Mouse (Mus musculus) CD4-positive helper T cell, adult 2 months (primary cell): ENCODE results near the gene Ifna11.
"Not testable (repeated sequence)": the region's sequence is repeated elsewhere in the genome, so short reads cannot be mapped to it uniquely, and the experiment has no call there.

ENCODE experiments used
- DNase-seq: peaks from one replicate; pipeline ENCODE4 v3.0.0-alpha.2; 2012; ENCODE audit warnings: low read depth, missing footprints, low spot score

Gene Ifna11

DNA sequence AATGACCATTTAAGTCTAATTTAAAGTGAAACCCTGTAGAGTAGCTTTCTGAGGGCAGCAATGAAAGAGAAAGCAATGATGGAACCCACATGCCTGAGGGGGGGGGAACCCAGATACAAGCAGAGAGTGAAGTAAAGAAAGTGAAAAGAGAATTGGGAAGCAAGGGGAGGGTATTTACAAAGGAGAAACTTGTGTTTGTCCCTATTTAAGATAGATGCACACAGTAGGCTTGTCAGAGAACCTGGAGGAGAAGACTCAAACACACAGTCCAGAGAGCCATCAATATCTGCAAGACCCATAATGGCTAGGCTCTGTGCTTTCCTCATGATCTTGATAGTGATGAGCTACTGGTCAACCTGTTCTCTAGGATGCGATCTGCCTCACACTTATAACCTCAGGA is at the start of gene Ifna11:
Gene Ifna11, plus strand, starts transcription at position 301 of the 400 bp plus-strand sequence.
- no peak for DNase-seq

DNA sequence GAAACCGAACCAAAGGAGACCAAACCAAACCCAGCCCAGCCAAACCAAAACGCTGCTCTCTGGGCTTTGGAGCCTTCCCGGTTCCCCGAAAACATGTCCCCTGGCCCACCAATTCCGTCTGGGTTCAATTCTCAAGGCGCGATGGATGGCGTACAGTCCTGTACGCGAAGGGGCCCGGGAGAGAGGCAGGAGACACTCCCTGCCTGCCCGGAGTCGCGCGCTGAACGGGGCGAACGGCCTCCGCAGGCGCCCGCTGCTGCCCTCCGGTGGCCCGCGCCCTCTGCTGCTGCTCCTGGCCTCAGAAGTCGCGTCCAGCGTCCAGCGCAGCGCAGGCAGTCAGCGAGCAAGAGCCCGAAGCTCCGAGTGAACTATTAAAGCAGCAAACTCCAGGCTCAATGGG is 46.2 kb upstream of the Ifna11 start, which contains the start of gene Gm13290:
Gene Gm13290, plus strand, starts transcription at position 301 of the 400 bp plus-strand sequence.
- DNase-seq: not testable (repeated sequence)

DNA sequence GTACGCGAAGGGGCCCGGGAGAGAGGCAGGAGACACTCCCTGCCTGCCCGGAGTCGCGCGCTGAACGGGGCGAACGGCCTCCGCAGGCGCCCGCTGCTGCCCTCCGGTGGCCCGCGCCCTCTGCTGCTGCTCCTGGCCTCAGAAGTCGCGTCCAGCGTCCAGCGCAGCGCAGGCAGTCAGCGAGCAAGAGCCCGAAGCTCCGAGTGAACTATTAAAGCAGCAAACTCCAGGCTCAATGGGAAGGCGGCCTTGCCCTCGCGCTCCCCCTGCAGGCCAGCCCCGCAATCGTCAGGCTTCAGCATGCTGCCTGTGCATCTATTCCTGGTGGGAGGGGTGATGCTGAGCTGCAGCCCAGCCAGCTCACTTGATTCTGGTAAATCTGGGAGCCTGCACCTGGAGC is 43.1 kb upstream of the Ifna11 start, which contains the start of gene Gm13289:
Gene Gm13289, plus strand, starts transcription at position 301 of the 400 bp plus-strand sequence.
- not testable (repeated sequence) for DNase-seq

DNA sequence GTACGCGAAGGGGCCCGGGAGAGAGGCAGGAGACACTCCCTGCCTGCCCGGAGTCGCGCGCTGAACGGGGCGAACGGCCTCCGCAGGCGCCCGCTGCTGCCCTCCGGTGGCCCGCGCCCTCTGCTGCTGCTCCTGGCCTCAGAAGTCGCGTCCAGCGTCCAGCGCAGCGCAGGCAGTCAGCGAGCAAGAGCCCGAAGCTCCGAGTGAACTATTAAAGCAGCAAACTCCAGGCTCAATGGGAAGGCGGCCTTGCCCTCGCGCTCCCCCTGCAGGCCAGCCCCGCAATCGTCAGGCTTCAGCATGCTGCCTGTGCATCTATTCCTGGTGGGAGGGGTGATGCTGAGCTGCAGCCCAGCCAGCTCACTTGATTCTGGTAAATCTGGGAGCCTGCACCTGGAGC is 40.2 kb upstream of the Ifna11 start, which contains the start of gene Gm13272:
Gene Gm13272, plus strand, starts transcription at position 301 of the 400 bp plus-strand sequence.
- not testable (repeated sequence) for DNase-seq

DNA sequence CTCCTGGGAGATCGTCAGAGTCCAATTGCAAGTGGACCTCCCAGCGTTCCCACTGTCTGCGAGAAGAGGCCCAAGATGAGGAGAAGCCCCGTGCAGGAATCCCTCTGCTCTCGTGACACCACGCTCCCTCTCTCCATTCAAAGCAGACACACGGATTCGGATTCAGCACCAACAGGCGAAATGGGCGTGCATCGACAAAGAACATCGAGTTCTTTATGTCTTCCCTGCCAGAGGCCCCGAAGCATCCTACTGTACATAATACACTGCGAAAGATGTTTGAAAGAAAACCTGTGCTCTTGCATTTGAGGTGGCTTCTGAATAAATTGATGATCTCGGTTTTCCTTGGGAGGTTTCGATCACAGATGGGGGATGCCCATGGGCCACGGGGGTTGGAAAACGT is 39.4 kb upstream of the Ifna11 start:
- DNase-seq: not testable (repeated sequence)

DNA sequence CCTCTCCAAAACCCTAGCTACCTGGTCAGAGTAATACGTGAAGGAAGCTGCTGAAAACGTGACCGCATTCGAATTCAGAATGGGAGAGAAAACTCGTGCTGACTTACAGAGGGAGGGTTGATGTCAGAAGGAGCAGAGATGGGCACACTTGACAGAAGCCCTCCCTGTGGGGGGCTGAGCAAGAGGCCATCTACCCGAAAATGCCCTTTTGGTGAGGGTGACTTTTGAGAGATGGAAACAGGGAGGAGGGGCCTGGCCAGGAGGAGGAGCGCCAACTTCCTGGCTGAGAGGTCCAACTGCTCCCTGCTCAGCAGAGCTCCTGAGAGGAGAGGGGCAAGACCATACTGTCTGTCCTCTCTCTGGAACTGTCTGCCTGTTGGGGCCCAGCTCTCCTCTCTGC is 37.9 kb upstream of the Ifna11 start, which contains the start of gene Ifnz:
Gene Ifnz, plus strand, starts transcription at position 301 of the 400 bp plus-strand sequence.
- DNase-seq: not testable (repeated sequence)

DNA sequence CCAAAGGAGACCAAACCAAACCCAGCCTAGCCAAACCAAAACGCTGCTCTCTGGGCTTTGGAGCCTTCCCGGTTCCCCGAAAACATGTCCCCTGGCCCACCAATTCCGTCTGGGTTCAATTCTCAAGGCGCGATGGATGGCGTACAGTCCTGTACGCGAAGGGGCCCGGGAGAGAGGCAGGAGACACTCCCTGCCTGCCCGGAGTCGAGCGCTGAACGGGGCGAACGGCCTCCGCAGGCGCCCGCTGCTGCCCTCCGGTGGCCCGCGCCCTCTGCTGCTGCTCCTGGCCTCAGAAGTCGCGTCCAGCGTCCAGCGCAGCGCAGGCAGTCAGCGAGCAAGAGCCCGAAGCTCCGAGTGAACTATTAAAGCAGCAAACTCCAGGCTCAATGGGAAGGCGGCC is 37.4 kb upstream of the Ifna11 start:
- not testable (repeated sequence) for DNase-seq

DNA sequence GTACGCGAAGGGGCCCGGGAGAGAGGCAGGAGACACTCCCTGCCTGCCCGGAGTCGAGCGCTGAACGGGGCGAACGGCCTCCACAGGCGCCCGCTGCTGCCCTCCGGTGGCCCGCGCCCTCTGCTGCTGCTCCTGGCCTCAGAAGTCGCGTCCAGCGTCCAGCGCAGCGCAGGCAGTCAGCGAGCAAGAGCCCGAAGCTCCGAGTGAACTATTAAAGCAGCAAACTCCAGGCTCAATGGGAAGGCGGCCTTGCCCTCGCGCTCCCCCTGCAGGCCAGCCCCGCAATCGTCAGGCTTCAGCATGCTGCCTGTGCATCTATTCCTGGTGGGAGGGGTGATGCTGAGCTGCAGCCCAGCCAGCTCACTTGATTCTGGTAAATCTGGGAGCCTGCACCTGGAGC is 34.4 kb upstream of the Ifna11 start, which contains the start of gene Gm13276:
Gene Gm13276, plus strand, starts transcription at position 301 of the 400 bp plus-strand sequence.
- not testable (repeated sequence) for DNase-seq

DNA sequence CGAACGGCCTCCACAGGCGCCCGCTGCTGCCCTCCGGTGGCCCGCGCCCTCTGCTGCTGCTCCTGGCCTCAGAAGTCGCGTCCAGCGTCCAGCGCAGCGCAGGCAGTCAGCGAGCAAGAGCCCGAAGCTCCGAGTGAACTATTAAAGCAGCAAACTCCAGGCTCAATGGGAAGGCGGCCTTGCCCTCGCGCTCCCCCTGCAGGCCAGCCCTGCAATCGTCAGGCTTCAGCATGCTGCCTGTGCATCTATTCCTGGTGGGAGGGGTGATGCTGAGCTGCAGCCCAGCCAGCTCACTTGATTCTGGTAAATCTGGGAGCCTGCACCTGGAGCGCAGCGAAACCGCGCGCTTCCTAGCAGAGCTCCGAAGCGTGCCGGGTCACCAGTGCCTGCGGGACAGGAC is 31.4 kb upstream of the Ifna11 start, which contains the start of gene Gm13277:
Gene Gm13277, plus strand, starts transcription at position 231 of the 400 bp plus-strand sequence.
- DNase-seq: not testable (repeated sequence)

DNA sequence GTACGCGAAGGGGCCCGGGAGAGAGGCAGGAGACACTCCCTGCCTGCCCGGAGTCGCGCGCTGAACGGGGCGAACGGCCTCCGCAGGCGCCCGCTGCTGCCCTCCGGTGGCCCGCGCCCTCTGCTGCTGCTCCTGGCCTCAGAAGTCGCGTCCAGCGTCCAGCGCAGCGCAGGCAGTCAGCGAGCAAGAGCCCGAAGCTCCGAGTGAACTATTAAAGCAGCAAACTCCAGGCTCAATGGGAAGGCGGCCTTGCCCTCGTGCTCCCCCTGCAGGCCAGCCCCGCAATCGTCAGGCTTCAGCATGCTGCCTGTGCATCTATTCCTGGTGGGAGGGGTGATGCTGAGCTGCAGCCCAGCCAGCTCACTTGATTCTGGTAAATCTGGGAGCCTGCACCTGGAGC is 28.5 kb upstream of the Ifna11 start, which contains the start of gene Gm13278:
Gene Gm13278, plus strand, starts transcription at position 301 of the 400 bp plus-strand sequence.
- DNase-seq: not testable (repeated sequence)

DNA sequence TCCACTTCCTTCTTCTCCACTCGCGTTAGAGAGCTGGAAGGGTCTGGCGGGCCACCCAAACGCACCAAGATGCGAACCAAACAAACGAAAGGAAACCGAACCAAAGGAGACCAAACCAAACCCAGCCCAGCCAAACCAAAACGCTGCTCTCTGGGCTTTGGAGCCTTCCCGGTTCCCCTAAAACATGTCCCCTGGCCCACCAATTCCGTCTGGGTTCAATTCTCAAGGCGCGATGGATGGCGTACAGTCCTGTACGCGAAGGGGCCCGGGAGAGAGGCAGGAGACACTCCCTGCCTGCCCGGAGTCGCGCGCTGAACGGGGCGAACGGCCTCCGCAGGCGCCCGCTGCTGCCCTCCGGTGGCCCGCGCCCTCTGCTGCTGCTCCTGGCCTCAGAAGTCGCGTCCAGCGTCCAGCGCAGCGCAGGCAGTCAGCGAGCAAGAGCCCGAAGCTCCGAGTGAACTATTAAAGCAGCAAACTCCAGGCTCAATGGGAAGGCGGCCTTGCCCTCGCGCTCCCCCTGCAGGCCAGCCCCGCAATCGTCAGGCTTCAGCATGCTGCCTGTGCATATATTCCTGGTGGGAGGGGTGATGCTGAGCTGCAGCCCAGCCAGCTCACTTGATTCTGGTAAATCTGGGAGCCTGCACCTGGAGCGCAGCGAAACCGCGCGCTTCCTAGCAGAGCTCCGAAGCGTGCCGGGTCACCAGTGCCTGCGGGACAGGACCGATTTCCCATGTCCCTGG is 25.7 kb upstream of the Ifna11 start, which contains the start of gene Gm13275:
Gene Gm13275, plus strand, starts transcription at position 552 of the 740 bp plus-strand sequence.
- not testable (repeated sequence) for DNase-seq

DNA sequence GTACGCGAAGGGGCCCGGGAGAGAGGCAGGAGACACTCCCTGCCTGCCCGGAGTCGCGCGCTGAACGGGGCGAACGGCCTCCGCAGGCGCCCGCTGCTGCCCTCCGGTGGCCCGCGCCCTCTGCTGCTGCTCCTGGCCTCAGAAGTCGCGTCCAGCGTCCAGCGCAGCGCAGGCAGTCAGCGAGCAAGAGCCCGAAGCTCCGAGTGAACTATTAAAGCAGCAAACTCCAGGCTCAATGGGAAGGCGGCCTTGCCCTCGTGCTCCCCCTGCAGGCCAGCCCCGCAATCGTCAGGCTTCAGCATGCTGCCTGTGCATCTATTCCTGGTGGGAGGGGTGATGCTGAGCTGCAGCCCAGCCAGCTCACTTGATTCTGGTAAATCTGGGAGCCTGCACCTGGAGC is 22.7 kb upstream of the Ifna11 start, which contains the start of gene Gm13279:
Gene Gm13279, plus strand, starts transcription at position 301 of the 400 bp plus-strand sequence.
- DNase-seq: not testable (repeated sequence)

DNA sequence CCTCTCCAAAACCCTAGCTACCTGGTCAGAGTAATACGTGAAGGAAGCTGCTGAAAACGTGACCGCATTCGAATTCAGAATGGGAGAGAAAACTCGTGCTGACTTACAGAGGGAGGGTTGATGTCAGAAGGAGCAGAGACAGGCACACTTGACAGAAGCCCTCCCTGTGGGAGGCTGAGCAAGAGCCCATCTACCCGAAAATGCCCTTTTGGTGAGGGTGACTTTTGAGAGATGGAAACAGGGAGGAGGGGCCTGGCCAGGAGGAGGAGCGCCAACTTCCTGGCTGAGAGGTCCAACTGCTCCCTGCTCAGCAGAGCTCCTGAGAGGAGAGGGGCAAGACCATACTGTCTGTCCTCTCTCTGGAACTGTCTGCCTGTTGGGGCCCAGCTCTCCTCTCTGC is 20.4 kb upstream of the Ifna11 start, which contains the start of gene Gm13285:
Gene Gm13285, plus strand, starts transcription at position 301 of the 400 bp plus-strand sequence.
- not testable (repeated sequence) for DNase-seq

DNA sequence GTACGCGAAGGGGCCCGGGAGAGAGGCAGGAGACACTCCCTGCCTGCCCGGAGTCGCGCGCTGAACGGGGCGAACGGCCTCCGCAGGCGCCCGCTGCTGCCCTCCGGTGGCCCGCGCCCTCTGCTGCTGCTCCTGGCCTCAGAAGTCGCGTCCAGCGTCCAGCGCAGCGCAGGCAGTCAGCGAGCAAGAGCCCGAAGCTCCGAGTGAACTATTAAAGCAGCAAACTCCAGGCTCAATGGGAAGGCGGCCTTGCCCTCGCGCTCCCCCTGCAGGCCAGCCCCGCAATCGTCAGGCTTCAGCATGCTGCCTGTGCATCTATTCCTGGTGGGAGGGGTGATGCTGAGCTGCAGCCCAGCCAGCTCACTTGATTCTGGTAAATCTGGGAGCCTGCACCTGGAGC is 16.8 kb upstream of the Ifna11 start, which contains the start of gene Gm13287:
Gene Gm13287, plus strand, starts transcription at position 301 of the 400 bp plus-strand sequence.
- not testable (repeated sequence) for DNase-seq

DNA sequence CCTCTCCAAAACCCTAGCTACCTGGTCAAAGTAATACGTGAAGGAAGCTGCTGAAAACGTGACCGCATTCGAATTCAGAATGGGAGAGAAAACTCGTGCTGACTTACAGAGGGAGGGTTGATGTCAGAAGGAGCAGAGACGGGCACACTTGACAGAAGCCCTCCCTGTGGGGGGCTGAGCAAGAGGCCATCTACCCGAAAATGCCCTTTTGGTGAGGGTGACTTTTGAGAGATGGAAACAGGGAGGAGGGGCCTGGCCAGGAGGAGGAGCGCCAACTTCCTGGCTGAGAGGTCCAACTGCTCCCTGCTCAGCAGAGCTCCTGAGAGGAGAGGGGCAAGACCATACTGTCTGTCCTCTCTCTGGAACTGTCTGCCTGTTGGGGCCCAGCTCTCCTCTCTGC is 14.5 kb upstream of the Ifna11 start, which contains the start of gene Gm13288:
Gene Gm13288, plus strand, starts transcription at position 301 of the 400 bp plus-strand sequence.
- not testable (repeated sequence) for DNase-seq

DNA sequence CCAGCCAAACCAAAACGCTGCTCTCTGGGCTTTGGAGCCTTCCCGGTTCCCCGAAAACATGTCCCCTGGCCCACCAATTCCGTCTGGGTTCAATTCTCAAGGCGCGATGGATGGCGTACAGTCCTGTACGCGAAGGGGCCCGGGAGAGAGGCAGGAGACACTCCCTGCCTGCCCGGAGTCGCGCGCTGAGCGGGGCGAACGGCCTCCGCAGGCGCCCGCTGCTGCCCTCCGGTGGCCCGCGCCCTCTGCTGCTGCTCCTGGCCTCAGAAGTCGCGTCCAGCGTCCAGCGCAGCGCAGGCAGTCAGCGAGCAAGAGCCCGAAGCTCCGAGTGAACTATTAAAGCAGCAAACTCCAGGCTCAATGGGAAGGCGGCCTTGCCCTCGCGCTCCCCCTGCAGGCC is 14.0 kb upstream of the Ifna11 start:
- not testable (repeated sequence) for DNase-seq

DNA sequence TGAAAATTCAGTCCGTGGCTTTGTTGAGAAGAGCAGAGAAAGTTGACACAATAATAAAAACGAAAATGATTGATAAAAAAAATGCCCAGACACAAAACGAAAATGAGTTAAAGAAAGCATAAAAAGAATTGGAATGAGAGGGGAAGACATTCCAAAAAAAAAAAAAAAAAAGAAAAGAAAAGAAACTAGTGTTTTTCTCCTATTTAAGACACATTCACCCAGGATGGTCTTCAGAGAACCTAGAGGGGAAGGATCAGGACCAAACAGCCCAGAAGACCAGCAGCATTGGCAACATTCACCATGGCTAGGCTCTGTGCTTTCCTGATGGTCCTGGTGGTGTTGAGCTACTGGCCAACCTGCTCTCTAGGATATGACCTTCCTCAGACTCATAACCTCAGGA is 3.8 kb upstream of the Ifna11 start, which contains the start of gene Ifna7:
Gene Ifna7, plus strand, starts transcription at position 301 of the 400 bp plus-strand sequence.
- no peak for DNase-seq

DNA sequence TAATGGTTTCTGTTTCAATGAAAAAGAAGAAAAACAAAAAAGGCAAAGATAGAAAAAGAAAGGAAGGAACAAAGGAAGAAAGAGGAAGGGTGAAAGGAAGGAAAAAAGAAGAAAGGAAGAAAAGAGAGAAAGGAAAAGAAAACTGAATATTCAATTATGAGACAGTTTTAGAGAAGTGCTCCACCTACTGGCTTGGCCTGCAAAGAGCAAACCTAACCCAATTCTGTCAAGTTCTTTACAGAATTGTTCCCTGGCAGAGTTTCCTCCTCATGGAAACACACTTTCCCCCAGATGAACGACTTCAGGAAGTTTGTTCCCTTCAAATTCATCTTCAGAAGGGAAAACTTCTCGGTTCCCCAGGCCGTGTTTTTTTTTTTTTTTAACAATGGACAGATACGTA is 3.2 kb downstream of the Ifna11 start:
- peak; percentile 29 for DNase-seq

DNA sequence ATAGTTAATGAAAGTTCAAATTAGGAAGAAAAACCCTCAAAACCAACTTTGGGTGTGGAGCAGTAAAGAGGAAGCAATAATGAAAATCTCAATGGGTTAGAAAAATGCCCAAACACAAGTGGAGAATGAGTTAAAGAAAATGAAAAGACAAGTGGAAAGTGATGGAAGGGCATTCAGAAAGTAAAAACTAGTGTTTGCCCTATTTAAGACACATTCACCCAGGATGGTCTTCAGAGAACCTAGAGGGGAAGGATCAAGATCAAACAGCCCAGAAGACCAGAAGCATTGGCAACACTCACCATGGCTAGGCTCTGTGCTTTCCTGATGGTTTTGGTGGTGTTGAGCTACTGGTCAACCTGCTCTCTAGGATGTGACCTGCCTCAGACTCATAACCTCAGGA is 7.4 kb downstream of the Ifna11 start, which contains the start of gene Ifna6:
Gene Ifna6, plus strand, starts transcription at position 301 of the 400 bp plus-strand sequence.
- not testable (repeated sequence) for DNase-seq

DNA sequence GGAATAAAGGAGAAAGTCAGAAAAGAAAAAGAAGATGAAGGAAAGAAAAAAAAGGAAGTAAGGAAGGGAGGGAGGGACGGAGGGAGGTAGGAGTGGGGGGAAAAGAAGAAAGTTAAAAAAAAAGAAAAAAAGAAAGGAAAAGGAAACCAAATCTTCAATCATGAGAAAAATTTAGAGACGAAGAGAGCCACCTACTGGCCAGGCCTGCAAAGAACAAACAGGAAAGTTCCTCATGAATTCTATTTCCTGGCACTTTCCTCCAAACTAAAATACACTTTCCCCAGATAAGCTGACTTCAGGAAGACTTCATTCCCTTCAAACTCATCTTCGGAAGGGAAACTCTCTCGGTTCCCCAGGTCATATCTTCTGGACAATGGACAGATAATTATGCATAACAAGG is 10.8 kb downstream of the Ifna11 start:
- peak; percentile 37 for DNase-seq

DNA sequence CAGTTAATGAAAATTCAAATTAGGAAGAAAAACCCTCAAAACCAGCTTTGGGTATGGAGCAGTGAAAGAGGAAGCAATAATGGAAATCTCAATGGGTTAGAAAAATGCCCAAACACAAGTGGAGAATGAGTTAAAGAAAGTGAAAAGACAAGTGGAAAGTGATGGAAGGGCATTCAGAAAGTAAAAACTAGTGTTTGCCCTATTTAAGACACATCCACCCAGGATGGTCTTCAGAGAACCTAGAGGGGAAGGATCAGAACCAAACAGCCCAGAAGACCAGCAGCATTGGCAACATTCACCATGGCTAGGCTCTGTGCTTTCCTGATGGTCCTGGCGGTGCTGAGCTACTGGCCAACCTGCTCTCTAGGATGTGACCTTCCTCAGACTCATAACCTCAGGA is 15.5 kb downstream of the Ifna11 start, which contains the start of gene Ifna5:
Gene Ifna5, plus strand, starts transcription at position 301 of the 400 bp plus-strand sequence.
- DNase-seq: not testable (repeated sequence)

DNA sequence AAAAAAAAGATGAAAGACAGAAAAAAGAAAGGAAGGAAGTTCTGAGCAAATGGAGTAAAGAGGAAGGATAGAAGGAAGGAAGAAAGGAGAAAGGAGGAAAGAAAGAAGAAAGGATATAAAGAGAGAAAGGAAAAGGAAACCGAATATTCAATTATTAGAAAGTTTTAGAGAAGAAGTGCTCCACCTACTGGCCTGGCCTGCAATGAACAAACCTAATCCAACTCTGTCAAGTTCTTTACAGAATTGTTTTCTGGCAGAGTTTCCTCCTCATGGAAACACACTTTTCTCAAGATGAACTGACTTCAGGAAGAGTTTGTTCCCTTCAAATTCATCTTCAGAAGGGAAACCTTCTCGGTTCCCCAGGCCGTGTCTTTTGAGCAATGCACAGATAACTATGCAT is 19.1 kb downstream of the Ifna11 start:
- DNase-seq: peak; percentile 18
